Mouse (Mus musculus) hindbrain, embryonic 11.5 days (tissue): ENCODE measurements at regions not wholly inside any gene's neighbourhood (a gene's known extent, or its start where the extent isn't known, plus 50 kb on each side); places are given as distances from the start of the nearest gene placed in this dataset.

Source experiments
- ATAC-seq: fragments of 200-750 bp; cut with Nextera tagmentation; 2 replicates; pipeline ENCODE4 v1.8.0; 2017; ENCODE audit warnings: mild to moderate bottlenecking, moderate TSS enrichment, moderate library complexity; ENCODE audit not compliant: low FRiP score
- DNase-seq: peaks from one replicate; pipeline ENCODE4 v3.0.0-alpha.2; 2015; ENCODE audit warnings: low spot score
- H3K27ac ChIP-seq: fragments of 300-500 bp; sonication (generic); 2 replicates; pipeline ENCODE4 v1.5.1; 2014; ENCODE audit warnings: mild to moderate bottlenecking, low read depth, low read length
- H3K27me3 ChIP-seq: fragments of 300-500 bp; sonication (generic); 2 replicates; pipeline ENCODE4 v1.6.1; 2014; ENCODE audit warnings: mild to moderate bottlenecking, low read length, moderate library complexity, mixed read lengths; ENCODE audit not compliant: control insufficient read depth, insufficient read depth
- H3K36me3 ChIP-seq: fragments of 300-500 bp; sonication (generic); 2 replicates; pipeline ENCODE4 v1.6.1; 2014; ENCODE audit warnings: mild to moderate bottlenecking, low read length, moderate library complexity, mixed read lengths; ENCODE audit not compliant: control insufficient read depth, insufficient read depth
- H3K4me1 ChIP-seq: fragments of 300-500 bp; sonication (generic); replicated peaks from 2 replicates; pipeline ENCODE4 v1.6.1; 2014; ENCODE audit warnings: low read length, mixed read lengths; ENCODE audit not compliant: control insufficient read depth, insufficient read depth
- H3K4me2 ChIP-seq: fragments of 300-500 bp; sonication (generic); replicated peaks from 2 replicates; pipeline ENCODE4 v1.6.1; 2014; ENCODE audit warnings: mild to moderate bottlenecking, low read depth, low read length
- H3K4me3 ChIP-seq: fragments of 300-500 bp; sonication (generic); 2 replicates; pipeline ENCODE4 v1.5.1; 2014; ENCODE audit warnings: low read depth, low read length
- H3K9ac ChIP-seq: fragments of 300-500 bp; sonication (generic); 2 replicates; pipeline ENCODE4 v1.6.1; 2014; ENCODE audit warnings: low read depth, low read length
- H3K9me3 ChIP-seq: fragments of 300-500 bp; sonication (generic); 2 replicates; pipeline ENCODE4 v1.6.1; 2016; ENCODE audit warnings: low read length; ENCODE audit not compliant: control insufficient read depth
- WGBS: fragments of 180-500 bp; shearing (Covaris S2); extraction: QIAGEN DNeasy Blood & Tissue Kit; methylation state at CpG from one replicate; pipeline ENCODE4 v1.1.7; 2014; 5-methylcytosine and 5-hydroxymethylcytosine counted together

DNA sequence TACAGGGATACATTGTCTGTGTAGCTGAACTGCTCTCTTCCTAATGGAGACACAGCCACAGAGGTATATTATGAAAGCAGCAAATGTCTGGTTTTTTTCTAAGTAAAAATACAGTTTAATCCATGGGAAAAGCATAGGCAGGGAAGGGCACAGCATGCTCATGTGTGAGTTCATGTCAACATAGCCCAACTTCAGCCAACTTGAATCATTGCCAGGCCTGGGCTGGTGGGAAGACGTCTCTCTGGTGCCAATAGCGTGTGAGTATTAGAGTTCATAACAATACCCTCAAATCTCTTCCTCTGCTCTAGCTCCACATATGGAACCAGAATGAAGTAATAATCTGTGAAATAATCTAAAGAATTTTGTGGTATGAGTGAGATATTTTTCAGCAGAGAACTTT, 257.2 kb downstream of the Cd109 start:
- Histone ChIP-seq H3K27ac (no peak overlapping the region), H3K27me3 (no peaks in the 10 kb centered on the region), H3K36me3 (no peaks in the 10 kb centered on the region), H3K4me3 (no peak overlapping the region), H3K9ac (no peak overlapping the region), H3K4me2 (no peak overlapping the region), H3K9me3 (no peaks in the 10 kb centered on the region), H3K4me1 (no peaks in the 10 kb centered on the region)
- 91% methylated on average over 2 of the region's 2 CpGs for WGBS
- ATAC-seq, result no peak
- no peak for DNase-seq

DNA sequence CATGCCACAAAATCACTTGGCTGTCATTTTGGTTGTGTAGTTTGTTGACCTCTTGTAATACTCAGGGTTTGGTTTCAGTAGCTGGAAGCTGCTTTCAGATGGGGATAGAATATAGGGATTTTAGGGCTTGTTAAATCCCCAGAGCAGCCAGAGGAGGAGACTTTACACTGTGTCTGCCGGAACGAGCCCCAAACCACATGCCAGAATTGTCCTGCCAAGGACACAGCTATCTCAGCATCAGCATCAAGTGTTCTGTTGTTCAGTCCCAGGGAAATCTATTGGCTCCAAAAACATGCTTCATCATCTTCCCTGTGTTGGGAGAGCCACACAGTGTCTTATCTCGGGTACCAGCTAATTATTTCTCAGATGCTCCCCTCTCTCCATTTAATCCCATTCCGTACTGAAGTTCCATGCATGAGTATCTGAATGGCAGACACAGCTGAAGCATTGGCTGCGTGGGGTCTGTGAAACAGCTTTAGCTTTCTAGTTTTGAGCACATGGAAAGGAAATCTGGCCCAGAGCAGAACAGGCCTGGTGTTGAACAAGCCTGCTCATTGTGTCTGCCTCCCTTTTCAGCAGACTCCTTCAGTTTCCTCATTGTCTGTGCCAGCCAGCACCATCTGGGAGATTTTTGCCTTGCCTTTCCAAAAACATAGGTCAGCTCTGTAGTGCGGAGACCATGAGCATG, 264.8 kb downstream of the Cd109 start:
- Histone ChIP-seq H3K9ac (no peak overlapping the region), H3K36me3 (no peaks in the 10 kb centered on the region), H3K4me2 (no peak overlapping the region), H3K4me1 (no peaks in the 10 kb centered on the region; the same call in 1 of the 2 replicates), H3K27ac (peak overlapping the region; percentile 43), H3K27me3 (no peaks in the 10 kb centered on the region), H3K9me3 (no peaks in the 10 kb centered on the region), H3K4me3 (no peak overlapping the region)
- DNase-seq (peak; percentile 38), ATAC-seq (peak; percentile 88)
- WGBS, result 40% methylated on average over 6 of the region's 6 CpGs

DNA sequence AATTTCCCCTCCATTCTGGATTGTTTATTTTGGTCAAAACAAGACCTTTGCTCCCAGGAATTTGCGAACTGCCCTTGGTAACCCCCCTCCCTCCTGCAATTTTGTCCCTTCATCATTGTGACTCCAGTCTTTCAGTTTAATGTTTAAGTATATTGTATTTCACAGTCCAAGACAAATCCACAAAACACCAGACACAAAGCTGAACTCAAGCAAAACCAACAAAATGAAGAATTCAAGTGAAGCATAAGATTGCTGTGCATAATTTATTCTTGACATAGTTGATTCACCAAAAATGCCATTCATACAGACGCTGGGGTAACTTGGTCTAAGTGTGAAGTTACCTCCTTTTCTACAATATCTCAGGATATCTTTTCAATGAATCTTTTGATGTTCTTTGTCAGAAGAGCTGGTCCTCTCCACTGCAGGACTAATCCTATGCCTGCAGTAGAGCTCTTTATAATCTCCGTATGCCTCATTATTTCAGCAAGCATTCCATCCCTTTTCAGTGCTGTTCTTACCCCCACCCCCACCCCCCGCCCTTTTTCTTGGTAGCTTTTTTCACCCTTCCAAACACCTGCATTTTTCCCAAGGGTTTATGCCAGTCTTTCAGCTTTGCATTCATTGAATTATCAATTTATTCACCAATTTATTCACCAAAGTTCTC, 265.4 kb downstream of the Cd109 start:
- H3K9ac ChIP-seq, result no peak overlapping the region
- peak; percentile 11 for DNase-seq
- WGBS, result 42% methylated on average over 4 of the region's 4 CpGs
- H3K4me1 ChIP-seq, result no peaks in the 10 kb centered on the region; the same call in 1 of the 2 replicates
- H3K27me3 ChIP-seq, result no peaks in the 10 kb centered on the region
- H3K9me3 ChIP-seq, result no peaks in the 10 kb centered on the region
- H3K27ac ChIP-seq, result peak overlapping the region; percentile 43; the same call in 1 of the 2 replicates
- no peak overlapping the region for H3K4me2 ChIP-seq
- no peaks in the 10 kb centered on the region for H3K36me3 ChIP-seq
- H3K4me3 ChIP-seq, result no peak overlapping the region
- peak; percentile 72 for ATAC-seq

DNA sequence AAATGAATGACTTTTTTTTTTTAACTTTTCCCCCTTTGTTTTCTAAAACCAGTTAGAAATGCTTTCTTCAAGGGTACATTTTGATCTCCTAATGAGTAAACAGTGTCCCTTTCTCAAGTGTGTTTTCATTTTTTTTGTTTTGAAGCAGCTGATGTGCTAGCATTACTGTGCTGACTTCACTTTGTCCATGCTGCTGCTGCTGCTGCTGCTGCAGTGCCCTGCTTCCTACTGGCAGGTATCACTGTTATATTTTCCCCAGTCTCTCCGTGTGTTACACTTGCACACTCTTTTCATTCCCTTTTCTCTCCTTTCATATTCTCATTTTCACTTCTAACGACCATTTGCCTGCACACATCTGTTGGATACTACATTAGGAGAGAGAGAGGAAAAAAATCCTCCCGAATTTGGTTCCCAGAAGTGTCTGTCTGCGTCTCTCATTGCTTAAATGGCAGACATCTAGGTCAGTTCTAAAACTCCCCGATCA, 266.0 kb downstream of the Cd109 start:
- no peak overlapping the region for H3K9ac ChIP-seq

DNA sequence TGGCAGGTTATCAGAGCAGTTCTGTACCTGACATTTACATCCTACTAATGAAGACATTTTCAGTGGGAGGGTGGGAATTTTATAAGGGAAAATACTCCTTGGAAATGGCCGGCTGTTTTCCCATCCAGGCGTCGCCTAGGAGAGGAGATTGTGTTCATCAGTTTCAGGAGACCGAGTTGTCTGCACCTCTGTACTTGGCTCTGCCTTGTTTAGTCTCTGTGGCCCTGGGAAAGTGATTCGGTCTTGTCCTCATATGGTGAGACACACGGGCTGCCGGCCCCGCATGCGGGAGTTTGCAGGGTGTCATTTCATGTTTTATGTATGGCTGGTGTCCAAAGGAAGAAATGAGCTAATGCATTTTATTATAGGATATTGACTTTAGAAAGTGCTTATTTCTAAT, 287.9 kb downstream of the Cd109 start:
- ATAC-seq (no peak), DNase-seq (no peak)
- Histone ChIP-seq H3K4me2 (no peak overlapping the region), H3K27me3 (no peaks in the 10 kb centered on the region), H3K4me1 (no peaks in the 10 kb centered on the region), H3K9ac (no peak overlapping the region), H3K4me3 (no peak overlapping the region), H3K9me3 (no peaks in the 10 kb centered on the region), H3K27ac (no peak overlapping the region), H3K36me3 (no peaks in the 10 kb centered on the region)
- 84% methylated on average over 9 of the region's 9 CpGs for WGBS

More for the DNA sequence above, 266.0 kb downstream of the Cd109 start:
- 73% methylated on average over 5 of the region's 5 CpGs for WGBS
- no peak overlapping the region for H3K27ac ChIP-seq
- peak; percentile 17 for DNase-seq
- H3K4me1 ChIP-seq, result no peaks in the 10 kb centered on the region; the same call in 1 of the 2 replicates
- no peaks in the 10 kb centered on the region for H3K36me3 ChIP-seq
- no peak overlapping the region for H3K4me2 ChIP-seq
- no peak overlapping the region for H3K4me3 ChIP-seq
- no peaks in the 10 kb centered on the region for H3K9me3 ChIP-seq
- H3K27me3 ChIP-seq, result no peaks in the 10 kb centered on the region
- ATAC-seq, result no peak

DNA sequence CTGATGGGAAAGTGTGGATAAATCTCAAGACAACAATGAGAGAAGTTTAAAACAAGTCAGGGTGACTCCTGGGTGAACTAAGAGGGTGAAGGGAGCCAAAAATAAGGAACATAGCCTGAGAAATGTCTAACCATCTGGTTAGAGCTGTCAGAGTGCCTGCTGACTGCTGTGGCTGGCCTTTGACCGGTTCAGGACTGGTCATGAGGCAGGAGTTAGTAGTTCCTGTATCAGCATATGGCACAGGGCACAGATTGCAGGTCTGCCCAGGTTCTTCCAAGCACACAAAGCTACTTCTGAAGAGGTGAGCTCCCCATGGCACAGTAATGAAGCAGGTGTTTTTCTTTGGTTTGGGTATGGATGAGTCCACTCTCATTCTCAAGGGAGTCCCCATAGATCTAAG, 302.0 kb downstream of the Cd109 start:
- 82% methylated on average over 1 of the region's 1 CpGs for WGBS
- DNase-seq (no peak), ATAC-seq (no peak)
- no peaks in the 10 kb centered on the region for H3K4me1 ChIP-seq
- no peaks in the 10 kb centered on the region for H3K9me3 ChIP-seq
- H3K4me2 ChIP-seq, result no peak overlapping the region
- H3K4me3 ChIP-seq, result no peak overlapping the region
- no peaks in the 10 kb centered on the region for H3K36me3 ChIP-seq
- no peaks in the 10 kb centered on the region for H3K27me3 ChIP-seq
- no peak overlapping the region for H3K27ac ChIP-seq
- no peak overlapping the region for H3K9ac ChIP-seq

DNA sequence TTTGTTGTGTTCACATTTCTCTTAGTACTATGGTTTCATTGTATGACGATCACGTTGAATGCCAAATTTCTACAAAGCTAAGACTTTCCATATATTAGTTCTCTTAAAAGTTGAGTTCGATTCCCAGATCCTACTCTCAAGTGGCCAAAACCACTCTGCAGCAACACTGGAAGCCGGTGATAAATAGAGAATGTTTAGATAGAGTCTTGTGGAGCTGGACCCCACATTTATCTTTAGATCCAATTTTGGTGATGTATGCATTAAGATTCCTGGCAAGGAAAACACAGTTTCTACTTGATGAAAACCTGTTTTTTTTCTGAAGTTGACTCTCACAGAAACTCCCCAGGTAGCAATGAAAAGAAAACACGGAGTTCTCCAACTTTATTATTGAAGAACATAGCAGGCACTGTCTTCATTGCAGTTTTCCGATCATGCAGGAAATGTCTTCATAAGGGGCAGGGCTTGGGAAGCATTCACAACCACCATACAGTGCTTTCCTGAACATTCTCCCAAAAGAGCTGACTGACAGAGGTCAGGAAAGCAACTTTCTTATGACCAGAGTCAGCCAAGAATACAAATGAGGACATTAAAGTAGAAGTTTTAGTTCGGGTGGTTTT, 310.7 kb downstream of the Cd109 start:
- no peaks in the 10 kb centered on the region for H3K4me1 ChIP-seq
- H3K27me3 ChIP-seq, result no peaks in the 10 kb centered on the region
- H3K4me3 ChIP-seq, result no peak overlapping the region
- ATAC-seq (no peak), DNase-seq (no peak)
- H3K27ac ChIP-seq, result no peak overlapping the region
- no peaks in the 10 kb centered on the region for H3K9me3 ChIP-seq
- H3K9ac ChIP-seq, result no peak overlapping the region
- WGBS, result 78% methylated on average over 7 of the region's 7 CpGs
- H3K36me3 ChIP-seq, result no peaks in the 10 kb centered on the region
- no peak overlapping the region for H3K4me2 ChIP-seq

DNA sequence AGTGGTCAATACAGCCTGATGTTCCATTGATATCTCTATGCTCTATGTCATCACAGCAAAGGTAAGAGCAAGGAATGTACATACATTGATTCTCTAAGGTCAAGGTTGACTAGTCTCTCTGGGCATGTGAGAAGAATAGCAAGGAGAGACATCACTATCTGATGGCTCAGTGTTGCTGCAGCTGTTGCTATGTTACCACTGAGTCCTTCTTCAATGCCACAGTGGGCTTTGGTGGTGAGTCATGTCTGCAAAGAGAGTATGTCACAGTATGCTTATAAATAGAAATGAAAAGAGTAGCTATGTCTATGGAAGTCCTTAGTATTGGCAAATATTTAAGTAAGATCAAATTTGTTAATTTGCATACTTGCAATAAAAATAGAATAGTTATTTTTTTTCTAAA, 326.3 kb downstream of the Cd109 start:
- no peak overlapping the region for H3K27ac ChIP-seq
- H3K4me3 ChIP-seq, result no peak overlapping the region
- no peaks in the 10 kb centered on the region for H3K27me3 ChIP-seq
- H3K9me3 ChIP-seq, result no peaks in the 10 kb centered on the region
- no peaks in the 10 kb centered on the region for H3K36me3 ChIP-seq
- DNase-seq (no peak), ATAC-seq (no peak)
- H3K4me1 ChIP-seq, result no peaks in the 10 kb centered on the region
- no peak overlapping the region for H3K9ac ChIP-seq
- H3K4me2 ChIP-seq, result no peak overlapping the region
